Mouse (Mus musculus): ENCODE measurements around the gene Stat3. TPM values are rescaled to one million over a fixed set of nuclear protein-coding genes. Genes with fewer than 3 reads are reported as not detected.

Gene Stat3
- polyA plus RNA-seq, 1 experiment, result 57.2 TPM

- no peak for DNase-seq
- Histone ChIP-seq H3K36me3 (ENCODE audit: control insufficient read depth, insufficient read depth, low read length) (no peaks in the 10 kb centered on the region), H3K4me3 (ENCODE audit: insufficient read depth, low read depth, low read length) (no peak overlapping the region), H3K4me1 (ENCODE audit: control insufficient read depth, insufficient read depth, low read length) (no peaks in the 10 kb centered on the region; the same call in 1 of the 2 replicates), H3K27ac (ENCODE audit: insufficient read depth, low read depth, low read length) (no peak overlapping the region), H3K27me3 (replicated peaks; ENCODE audit: control insufficient read depth, insufficient read depth, low read length) (no peaks in the 10 kb centered on the region)
- WGBS, result 91% methylated on average over 7 of the region's 7 CpGs
- TF ChIP-seq CTCF (conservative IDR thresholded peaks at IDR 0.05; ENCODE audit: insufficient read depth, insufficient read length, low read depth, low read length), result no peak
Observed at GRCm38 (mm10) chr11:100964180-100964579, 24.8 kb upstream of the Stat3 start.

DNA sequence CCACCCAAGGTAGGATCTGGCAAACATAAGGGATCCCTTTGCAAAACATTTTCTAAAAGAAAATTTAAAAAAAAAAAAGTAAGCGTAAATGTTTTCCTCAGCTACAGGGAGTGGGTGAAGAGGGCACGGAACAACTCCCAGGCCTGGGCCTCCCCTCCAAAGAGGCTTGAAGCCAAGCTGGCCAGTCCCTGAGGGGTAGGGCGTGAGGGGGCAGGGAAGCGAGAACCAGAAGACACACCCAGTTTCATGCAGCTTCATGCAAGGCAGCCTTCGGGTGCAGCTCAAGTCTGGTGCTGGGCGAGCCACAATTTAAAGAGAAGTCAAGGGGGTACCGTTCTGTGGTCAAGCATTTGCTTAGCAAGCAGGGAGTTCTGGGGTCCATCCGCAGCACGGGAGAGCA lies 24.3 kb upstream of the Stat3 start:
- no peak overlapping the region for H3K27ac ChIP-seq (ENCODE audit: insufficient read depth, low read depth, low read length)
- no peak for TF ChIP-seq CTCF (conservative IDR thresholded peaks at IDR 0.05; ENCODE audit: insufficient read depth, insufficient read length, low read depth, low read length)
- no peak for TF ChIP-seq POLR2A (IDR thresholded peaks at IDR 0.05; ENCODE audit: low read depth, low read length)
- no peak for DNase-seq
- no peaks in the 10 kb centered on the region for H3K27me3 ChIP-seq (replicated peaks; ENCODE audit: control insufficient read depth, insufficient read depth, low read length)
- no peak overlapping the region for H3K4me3 ChIP-seq (ENCODE audit: insufficient read depth, low read depth, low read length)
- H3K4me1 ChIP-seq (ENCODE audit: control insufficient read depth, insufficient read depth, low read length), result no peaks in the 10 kb centered on the region; the same call in 1 of the 2 replicates
- H3K36me3 ChIP-seq (ENCODE audit: control insufficient read depth, insufficient read depth, low read length), result no peaks in the 10 kb centered on the region
- 75% methylated on average over 9 of the region's 9 CpGs for WGBS

DNA sequence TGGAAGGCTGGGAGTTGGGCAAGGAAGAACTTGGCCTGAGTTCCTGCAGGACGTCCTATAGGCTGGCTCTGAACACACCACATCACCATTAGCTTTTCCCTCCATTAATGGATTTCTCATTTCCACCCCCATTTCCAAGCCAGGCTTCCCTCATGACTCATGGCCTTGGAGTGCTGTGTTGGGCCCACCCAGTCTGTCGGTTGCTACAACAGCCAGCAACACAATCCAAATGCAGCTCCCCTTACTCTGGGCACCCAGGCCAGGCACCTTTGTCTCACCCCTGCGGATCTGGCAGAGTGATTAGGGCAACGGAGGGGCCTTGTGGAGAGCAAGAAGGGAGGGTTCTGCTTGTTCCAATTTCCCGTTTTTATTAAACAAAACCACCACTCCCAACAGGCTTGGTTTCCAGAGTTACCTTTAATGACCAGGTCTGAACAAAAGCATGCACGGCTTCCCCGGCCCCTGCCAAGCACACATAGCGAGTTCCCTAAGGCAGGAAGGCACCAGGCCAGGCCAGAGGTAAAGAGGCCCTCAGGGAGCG lies 23.1 kb upstream of the Stat3 start:
- WGBS, result 59% methylated on average over 9 of the region's 9 CpGs
- H3K4me1 ChIP-seq (ENCODE audit: control insufficient read depth, insufficient read depth, low read length), result no peaks in the 10 kb centered on the region; the same call in 1 of the 2 replicates
- no peak for DNase-seq
- no peak overlapping the region for H3K4me3 ChIP-seq (ENCODE audit: insufficient read depth, low read depth, low read length)
- H3K27ac ChIP-seq (ENCODE audit: insufficient read depth, low read depth, low read length), result peak overlapping the region; percentile 21; the same call in 1 of the 2 replicates
- TF ChIP-seq CTCF (conservative IDR thresholded peaks at IDR 0.05; ENCODE audit: insufficient read depth, insufficient read length, low read depth, low read length) (no peak), POLR2A (IDR thresholded peaks at IDR 0.05; ENCODE audit: low read depth, low read length) (no peak)
- H3K36me3 ChIP-seq (ENCODE audit: control insufficient read depth, insufficient read depth, low read length), result no peaks in the 10 kb centered on the region
- H3K27me3 ChIP-seq (replicated peaks; ENCODE audit: control insufficient read depth, insufficient read depth, low read length), result no peaks in the 10 kb centered on the region

DNA sequence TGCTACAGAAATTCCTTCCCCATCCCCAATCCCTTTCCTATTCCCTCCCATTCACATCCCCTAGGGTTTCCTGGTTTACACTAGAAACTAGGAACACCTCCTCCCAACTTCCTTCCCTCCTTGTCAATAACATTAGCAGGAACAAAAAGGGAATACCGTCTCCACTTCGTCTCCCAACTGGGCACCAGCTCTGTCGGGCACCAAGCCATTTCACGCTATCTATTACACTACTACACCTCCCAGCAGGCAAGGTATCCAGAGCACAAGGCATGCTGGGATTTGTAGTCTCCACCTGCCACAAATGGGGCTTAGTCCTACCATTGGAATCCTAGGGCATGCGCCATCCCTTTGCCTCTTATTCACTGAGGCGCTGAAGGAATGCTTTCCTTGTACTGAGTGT lies 21.2 kb upstream of the Stat3 start:
- no peaks in the 10 kb centered on the region; the same call in 1 of the 2 replicates for H3K4me1 ChIP-seq (ENCODE audit: control insufficient read depth, insufficient read depth, low read length)
- no peak for TF ChIP-seq CTCF (conservative IDR thresholded peaks at IDR 0.05; ENCODE audit: insufficient read depth, insufficient read length, low read depth, low read length)
- TF ChIP-seq POLR2A (IDR thresholded peaks at IDR 0.05; ENCODE audit: low read depth, low read length), result no peak
- H3K36me3 ChIP-seq (ENCODE audit: control insufficient read depth, insufficient read depth, low read length), result no peaks in the 10 kb centered on the region
- no peak overlapping the region for H3K27ac ChIP-seq (ENCODE audit: insufficient read depth, low read depth, low read length)
- no peak overlapping the region for H3K4me3 ChIP-seq (ENCODE audit: insufficient read depth, low read depth, low read length)
- no peaks in the 10 kb centered on the region for H3K27me3 ChIP-seq (replicated peaks; ENCODE audit: control insufficient read depth, insufficient read depth, low read length)
- DNase-seq, result peak; percentile 87
- whole genome bisulfite sequencing, result 18% methylated on average over 6 of the region's 6 CpGs

GRCm38 (mm10) chr11:100959826-100960225 lies 20.5 kb upstream of the Stat3 start:
- H3K4me1 ChIP-seq (ENCODE audit: control insufficient read depth, insufficient read depth, low read length), result no peaks in the 10 kb centered on the region; the same call in 1 of the 2 replicates
- H3K4me3 ChIP-seq (ENCODE audit: insufficient read depth, low read depth, low read length), result no peak overlapping the region
- no peak overlapping the region for H3K27ac ChIP-seq (ENCODE audit: insufficient read depth, low read depth, low read length)
- H3K27me3 ChIP-seq (replicated peaks; ENCODE audit: control insufficient read depth, insufficient read depth, low read length), result no peaks in the 10 kb centered on the region
- no peak for TF ChIP-seq CTCF (conservative IDR thresholded peaks at IDR 0.05; ENCODE audit: insufficient read depth, insufficient read length, low read depth, low read length)
- 31% methylated on average over 3 of the region's 3 CpGs for WGBS
- no peak for DNase-seq
- H3K36me3 ChIP-seq (ENCODE audit: control insufficient read depth, insufficient read depth, low read length), result no peaks in the 10 kb centered on the region

DNA sequence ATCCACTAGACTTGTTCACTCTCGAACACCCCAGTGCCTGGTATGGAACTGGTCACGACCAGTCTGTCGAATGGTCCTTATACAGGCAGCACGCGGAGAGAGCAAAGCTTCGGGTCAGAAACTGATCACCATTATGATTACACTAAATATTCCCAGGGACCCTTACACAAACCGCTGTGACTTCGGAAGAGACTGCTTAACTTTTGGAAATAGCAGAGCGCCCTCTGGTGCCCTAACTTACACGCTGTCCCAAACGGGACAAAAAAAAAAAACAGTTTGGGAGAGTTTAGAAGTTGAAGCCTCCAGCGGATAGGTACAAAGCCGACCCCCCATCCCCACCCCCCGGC lies 20.1 kb upstream of the Stat3 start:
- Histone ChIP-seq H3K4me1 (ENCODE audit: control insufficient read depth, insufficient read depth, low read length) (no peaks in the 10 kb centered on the region; the same call in 1 of the 2 replicates), H3K27me3 (replicated peaks; ENCODE audit: control insufficient read depth, insufficient read depth, low read length) (no peaks in the 10 kb centered on the region), H3K36me3 (ENCODE audit: control insufficient read depth, insufficient read depth, low read length) (no peaks in the 10 kb centered on the region), H3K4me3 (ENCODE audit: insufficient read depth, low read depth, low read length) (no peak overlapping the region), H3K27ac (ENCODE audit: insufficient read depth, low read depth, low read length) (no peak overlapping the region)
- peak; percentile 76 for DNase-seq
- WGBS, result 6% methylated on average over 14 of the region's 14 CpGs
- TF ChIP-seq CTCF (conservative IDR thresholded peaks at IDR 0.05; ENCODE audit: insufficient read depth, insufficient read length, low read depth, low read length) (peak; percentile 68), POLR2A (IDR thresholded peaks at IDR 0.05; ENCODE audit: low read depth, low read length) (no peak)

DNA sequence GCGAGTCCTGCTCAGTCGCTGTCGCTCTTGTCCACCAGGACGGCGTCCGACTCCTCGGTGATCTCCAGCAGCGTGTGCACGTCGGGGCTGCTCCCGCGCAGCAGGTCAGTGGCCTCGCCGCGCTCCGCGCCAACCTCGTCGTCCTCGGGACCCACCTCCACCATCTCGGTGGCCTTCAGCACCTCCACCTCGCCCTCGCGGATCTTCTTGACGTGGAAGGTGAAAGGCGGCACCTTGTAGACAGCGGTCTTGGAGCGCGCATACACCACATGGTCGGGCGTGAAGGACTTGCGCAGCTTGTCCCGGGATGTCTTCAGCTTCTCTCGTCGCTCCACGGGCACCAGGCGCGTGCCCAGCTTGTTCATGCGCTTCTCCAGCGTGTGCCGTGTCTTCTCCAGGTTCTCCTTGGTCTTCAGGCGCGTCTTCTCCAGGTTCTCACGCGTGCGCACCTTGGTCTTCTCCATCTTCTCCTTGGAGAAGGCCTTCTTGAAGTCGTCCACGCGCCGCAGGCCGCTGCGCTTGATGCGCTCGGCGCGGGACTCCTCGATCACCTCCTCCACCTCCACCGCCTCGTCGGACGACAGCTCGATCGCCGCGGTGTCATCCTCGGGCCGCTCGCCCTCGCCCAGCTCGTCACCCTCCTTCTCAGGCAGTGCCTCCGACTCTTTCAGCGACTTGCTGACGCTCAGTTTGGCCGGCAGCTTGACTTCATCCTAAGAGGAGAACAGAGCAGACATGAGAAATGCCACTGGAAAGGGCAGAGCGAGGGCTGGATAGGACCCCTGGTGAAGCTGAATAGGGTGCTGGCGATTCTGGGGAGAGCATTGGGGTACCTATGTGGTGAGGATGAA lies 19.5 kb upstream of the Stat3 start:
- no peaks in the 10 kb centered on the region for H3K36me3 ChIP-seq (ENCODE audit: control insufficient read depth, insufficient read depth, low read length)
- WGBS, result 44% methylated on average over 76 of the region's 76 CpGs
- no peaks in the 10 kb centered on the region; the same call in 1 of the 2 replicates for H3K4me1 ChIP-seq (ENCODE audit: control insufficient read depth, insufficient read depth, low read length)
- H3K27ac ChIP-seq (ENCODE audit: insufficient read depth, low read depth, low read length), result no peak overlapping the region
- H3K27me3 ChIP-seq (replicated peaks; ENCODE audit: control insufficient read depth, insufficient read depth, low read length), result no peaks in the 10 kb centered on the region
- H3K4me3 ChIP-seq (ENCODE audit: insufficient read depth, low read depth, low read length), result no peak overlapping the region
- peak; percentile 25 for DNase-seq
- TF ChIP-seq CTCF (conservative IDR thresholded peaks at IDR 0.05; ENCODE audit: insufficient read depth, insufficient read length, low read depth, low read length) (no peak), POLR2A (IDR thresholded peaks at IDR 0.05; ENCODE audit: low read depth, low read length) (no peak)

Measured in kidney, adult 2 months (tissue).